Mouse (Mus musculus): ENCODE measurements around the gene Usp19. TPM values are rescaled to one million over a fixed set of nuclear protein-coding genes. Genes with fewer than 3 reads are reported as not detected.

The Usp19 gene
- polyA plus RNA-seq, 1 experiment from 2014 or later = 68.0 TPM

DNA sequence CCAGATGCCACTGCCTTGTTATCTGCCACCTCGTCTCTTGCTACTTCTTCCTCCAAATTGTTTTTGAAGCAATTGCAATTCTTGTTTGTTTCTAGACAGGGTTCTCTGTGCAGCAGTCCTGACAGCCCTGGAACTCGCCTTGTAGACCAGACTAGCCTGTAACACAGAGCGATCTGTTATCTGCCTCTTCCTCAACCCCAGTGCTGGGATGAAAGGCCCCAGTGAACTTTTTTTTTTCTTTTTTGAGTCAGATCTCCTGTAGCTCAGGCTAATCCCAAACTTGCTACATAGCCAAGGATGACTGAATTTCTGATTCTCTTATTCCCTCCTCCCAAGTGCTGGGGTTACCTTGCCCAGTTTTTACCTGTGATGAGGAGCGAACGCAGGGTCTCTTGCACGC is 36.0 kb upstream of the Usp19 start:
- no peak for ATAC-seq (ENCODE audit: low FRiP score)
- Histone ChIP-seq H3K4me3 (replicated peaks) (no peak overlapping the region), H3K4me2 (no peak overlapping the region), H3K4me1 (peaks cover 44% of the 10 kb centered on the region), H3K9ac (replicated peaks) (no peak overlapping the region), H3K9me3 (replicated peaks) (no peaks in the 10 kb centered on the region), H3K36me3 (no peaks in the 10 kb centered on the region), H3K27me3 (replicated peaks) (no peaks in the 10 kb centered on the region), H3K27ac (replicated peaks) (no peak overlapping the region; the same call in 1 of the 2 replicates)
- 89% methylated on average over 6 of the region's 6 CpGs for WGBS

DNA sequence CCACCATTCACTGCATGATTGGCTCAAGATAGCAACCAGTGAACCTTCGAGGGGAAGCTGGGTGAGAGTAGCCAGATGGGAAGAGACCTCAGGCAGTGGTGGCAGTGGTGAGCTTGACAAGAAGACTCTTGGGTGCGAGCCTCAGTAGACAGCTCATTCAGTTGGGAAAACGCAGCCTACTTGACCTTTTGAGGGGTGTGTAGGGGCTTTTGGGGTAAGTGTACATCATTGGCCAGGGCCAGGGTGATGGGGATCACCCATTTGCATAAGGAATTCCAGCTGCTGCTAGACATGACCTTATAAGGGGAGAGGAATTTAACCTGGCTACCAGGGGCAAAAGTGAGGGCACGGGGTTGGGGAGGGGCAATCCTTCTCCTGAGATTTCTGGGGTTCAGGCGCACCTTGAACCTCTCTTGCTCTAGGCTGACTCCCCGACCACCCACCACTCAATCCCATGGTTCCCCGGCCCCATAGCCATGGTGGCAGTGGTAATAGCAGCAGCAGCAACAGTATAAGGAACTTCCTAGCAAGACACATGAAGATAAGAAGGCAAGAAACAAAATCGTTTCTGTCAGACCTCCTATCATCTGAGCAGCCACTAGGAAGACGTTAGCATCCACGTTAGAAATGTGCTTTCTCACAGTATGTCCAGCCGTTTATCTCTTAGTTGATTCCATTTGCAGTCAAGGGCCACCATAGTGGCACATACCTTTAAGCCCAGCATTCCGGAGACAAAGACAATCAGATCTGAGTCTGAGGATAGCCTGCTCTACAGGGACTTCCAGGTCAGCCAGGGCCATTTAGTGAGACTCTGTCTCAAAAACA is 34.4 kb upstream of the Usp19 start:
- no peak for ATAC-seq (ENCODE audit: low FRiP score)
- Histone ChIP-seq H3K36me3 (no peaks in the 10 kb centered on the region), H3K9me3 (replicated peaks) (no peaks in the 10 kb centered on the region), H3K4me1 (peaks cover 34% of the 10 kb centered on the region), H3K4me2 (no peak overlapping the region), H3K27me3 (replicated peaks) (no peaks in the 10 kb centered on the region), H3K4me3 (replicated peaks) (no peak overlapping the region), H3K9ac (replicated peaks) (no peak overlapping the region), H3K27ac (replicated peaks) (no peak overlapping the region)
- WGBS = 79% methylated on average over 12 of the region's 12 CpGs

GRCm38 (mm10) chr9:108456953-108457352 is 33.4 kb upstream of the Usp19 start:
- ATAC-seq (ENCODE audit: low FRiP score) = no peak
- H3K9ac ChIP-seq (replicated peaks) = no peak overlapping the region
- no peak overlapping the region for H3K4me3 ChIP-seq (replicated peaks)
- no peaks in the 10 kb centered on the region for H3K9me3 ChIP-seq (replicated peaks)
- no peak overlapping the region for H3K4me2 ChIP-seq
- WGBS = 87% methylated on average over 10 of the region's 10 CpGs
- H3K27ac ChIP-seq (replicated peaks) = no peak overlapping the region
- no peaks in the 10 kb centered on the region for H3K36me3 ChIP-seq
- H3K4me1 ChIP-seq = peaks cover 34% of the 10 kb centered on the region
- H3K27me3 ChIP-seq (replicated peaks) = no peaks in the 10 kb centered on the region

DNA sequence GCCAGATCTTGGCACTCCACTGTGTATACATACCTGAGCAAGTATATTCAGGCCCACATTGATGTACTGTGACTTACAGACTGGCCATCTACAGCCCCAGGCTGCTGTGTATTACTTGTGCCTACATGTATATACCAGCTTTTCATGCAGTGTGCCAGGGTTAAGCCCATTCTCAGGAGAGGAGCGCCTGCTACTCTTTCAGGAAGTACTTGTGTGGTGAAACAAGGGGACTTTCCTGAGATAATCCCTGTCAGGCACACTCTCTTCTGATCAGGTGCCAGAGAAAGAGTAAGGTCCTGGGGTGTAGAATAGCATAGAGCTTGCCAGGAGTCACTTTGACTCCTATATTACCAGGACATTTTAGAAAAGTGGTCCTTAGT is 30.5 kb upstream of the Usp19 start:
- Histone ChIP-seq H3K4me3 (replicated peaks) (peak overlapping the region; percentile 87), H3K9ac (replicated peaks) (no peak overlapping the region), H3K4me1 (peaks cover 21% of the 10 kb centered on the region), H3K9me3 (replicated peaks) (no peaks in the 10 kb centered on the region), H3K4me2 (peak overlapping the region; percentile 91), H3K27ac (replicated peaks) (peak overlapping the region; percentile 89), H3K36me3 (peaks cover 23% of the 10 kb centered on the region), H3K27me3 (replicated peaks) (no peaks in the 10 kb centered on the region)
- WGBS = 93% methylated on average over 1 of the region's 1 CpGs
- no peak for ATAC-seq (ENCODE audit: low FRiP score)

GRCm38 (mm10) chr9:108460319-108461178 is 29.9 kb upstream of the Usp19 start, which contains the start of gene Ccdc71:
Gene Ccdc71, plus strand, starts transcription at chr9:108460527.
- Histone ChIP-seq H3K4me1 (peaks cover 21% of the 10 kb centered on the region), H3K9ac (replicated peaks) (peak within 1 kb of the TSS; percentile 88), H3K27ac (replicated peaks) (peak within 1 kb of the TSS; percentile 89), H3K9me3 (replicated peaks) (no peaks in the 10 kb centered on the region), H3K4me3 (replicated peaks) (peak within 1 kb of the TSS; percentile 87), H3K36me3 (peaks cover 29% of the 10 kb centered on the region), H3K27me3 (replicated peaks) (no peaks in the 10 kb centered on the region), H3K4me2 (peak within 1 kb of the TSS; percentile 91)
- WGBS = under 1% methylated on average over 44 of the region's 52 CpGs
- peak; percentile 78 for ATAC-seq (ENCODE audit: low FRiP score)

GRCm38 (mm10) chr9:108461181-108461631 is 29.2 kb upstream of the Usp19 start, which contains the start of gene Klhdc8b:
Gene Klhdc8b, minus strand, starts transcription at chr9:108461581.
- no peaks in the 10 kb centered on the region for H3K27me3 ChIP-seq (replicated peaks)
- H3K4me3 ChIP-seq (replicated peaks) = peak within 1 kb of the TSS; percentile 87
- peak within 1 kb of the TSS; percentile 91 for H3K4me2 ChIP-seq
- no peak for ATAC-seq (ENCODE audit: low FRiP score)
- H3K9me3 ChIP-seq (replicated peaks) = no peaks in the 10 kb centered on the region
- WGBS = 32% methylated on average over 11 of the region's 11 CpGs
- H3K9ac ChIP-seq (replicated peaks) = peak within 1 kb of the TSS; percentile 88
- H3K27ac ChIP-seq (replicated peaks) = peak within 1 kb of the TSS; percentile 89
- peaks cover 35% of the 10 kb centered on the region for H3K36me3 ChIP-seq
- H3K4me1 ChIP-seq = peaks cover 21% of the 10 kb centered on the region

DNA sequence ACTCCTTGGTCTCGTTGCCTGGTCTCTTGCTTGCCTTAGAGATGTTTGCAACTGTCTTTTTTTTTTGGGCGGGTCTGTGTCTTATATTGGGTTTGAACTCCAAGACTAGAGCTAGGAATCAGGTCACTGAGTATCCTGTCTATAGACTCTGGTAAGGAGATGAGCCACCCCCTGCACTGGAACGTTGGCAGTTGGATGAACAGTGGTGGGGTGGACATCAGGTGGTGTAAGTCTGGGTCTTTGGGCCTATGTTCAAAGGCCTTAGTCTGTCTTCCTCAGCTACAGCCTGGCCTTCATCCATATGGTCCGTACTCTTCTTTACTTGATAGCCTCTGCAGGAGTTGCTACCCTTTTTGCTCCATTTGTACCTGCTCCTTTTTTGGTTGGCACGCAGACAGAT is 28.7 kb upstream of the Usp19 start:
- H3K27me3 ChIP-seq (replicated peaks) = no peaks in the 10 kb centered on the region
- peaks cover 21% of the 10 kb centered on the region for H3K4me1 ChIP-seq
- H3K9me3 ChIP-seq (replicated peaks) = no peaks in the 10 kb centered on the region
- ATAC-seq (ENCODE audit: low FRiP score) = no peak
- 0 out of 2 replicates have a peak overlapping the region, but pooled peaks have one; percentile 28 for H3K27ac ChIP-seq (replicated peaks)
- peak overlapping the region; percentile 91 for H3K4me2 ChIP-seq
- peaks cover 39% of the 10 kb centered on the region for H3K36me3 ChIP-seq
- WGBS = 92% methylated on average over 5 of the region's 5 CpGs
- peak overlapping the region; percentile 87 for H3K4me3 ChIP-seq (replicated peaks)
- peak overlapping the region; percentile 88; the same call in 1 of the 2 replicates for H3K9ac ChIP-seq (replicated peaks)

GRCm38 (mm10) chr9:108462192-108462591 is 28.2 kb upstream of the Usp19 start:
- Histone ChIP-seq H3K4me3 (replicated peaks) (no peak overlapping the region), H3K9ac (replicated peaks) (no peak overlapping the region), H3K27me3 (replicated peaks) (no peaks in the 10 kb centered on the region), H3K9me3 (replicated peaks) (no peaks in the 10 kb centered on the region), H3K4me1 (peaks cover 21% of the 10 kb centered on the region), H3K36me3 (peaks cover 43% of the 10 kb centered on the region), H3K27ac (replicated peaks) (0 out of 2 replicates have a peak overlapping the region, but pooled peaks have one; percentile 28), H3K4me2 (peak overlapping the region; percentile 91; the same call in 1 of the 2 replicates)
- ATAC-seq (ENCODE audit: low FRiP score) = no peak
- 91% methylated on average over 10 of the region's 10 CpGs for WGBS

- ATAC-seq (ENCODE audit: low FRiP score) = no peak
- H3K27ac ChIP-seq (replicated peaks) = no peak overlapping the region
- H3K36me3 ChIP-seq = peaks cover 51% of the 10 kb centered on the region
- H3K4me2 ChIP-seq = no peak overlapping the region
- peaks cover 21% of the 10 kb centered on the region for H3K4me1 ChIP-seq
- WGBS = 94% methylated on average over 9 of the region's 9 CpGs
- no peaks in the 10 kb centered on the region for H3K27me3 ChIP-seq (replicated peaks)
- H3K4me3 ChIP-seq (replicated peaks) = no peak overlapping the region
- no peaks in the 10 kb centered on the region for H3K9me3 ChIP-seq (replicated peaks)
- no peak overlapping the region for H3K9ac ChIP-seq (replicated peaks)
Observed at GRCm38 (mm10) chr9:108463713-108464112, 26.7 kb upstream of the Usp19 start.

- no peak for ATAC-seq (ENCODE audit: low FRiP score)
- Histone ChIP-seq H3K27me3 (replicated peaks) (no peaks in the 10 kb centered on the region), H3K4me1 (peaks cover 14% of the 10 kb centered on the region), H3K9me3 (replicated peaks) (no peaks in the 10 kb centered on the region), H3K4me3 (replicated peaks) (no peak overlapping the region), H3K27ac (replicated peaks) (no peak overlapping the region), H3K36me3 (peaks cover 51% of the 10 kb centered on the region), H3K4me2 (no peak overlapping the region), H3K9ac (replicated peaks) (no peak overlapping the region)
- 95% methylated on average over 2 of the region's 2 CpGs for WGBS
Observed at GRCm38 (mm10) chr9:108466219-108466618, 24.2 kb upstream of the Usp19 start.

- Histone ChIP-seq H3K27me3 (replicated peaks) (no peaks in the 10 kb centered on the region), H3K9ac (replicated peaks) (no peak overlapping the region), H3K9me3 (replicated peaks) (no peaks in the 10 kb centered on the region), H3K36me3 (peaks cover 32% of the 10 kb centered on the region), H3K4me3 (replicated peaks) (no peak overlapping the region), H3K27ac (replicated peaks) (no peak overlapping the region), H3K4me1 (no peaks in the 10 kb centered on the region), H3K4me2 (no peak overlapping the region)
- ATAC-seq (ENCODE audit: low FRiP score) = no peak
- WGBS = 84% methylated on average over 5 of the region's 5 CpGs
Observed at GRCm38 (mm10) chr9:108469430-108469829, 21.0 kb upstream of the Usp19 start.

Measured in neural tube, embryonic 15.5 days (tissue).